Mouse (Mus musculus) small intestine, adult 2 months (tissue): ENCODE measurements around the gene Gm21992.

Experiments
- CTCF ChIP-seq: fragments of 200-500 bp; IDR thresholded peaks from 2 replicates; pipeline ENCODE4 v1.5.1; 2012; ENCODE audit warnings: low read depth, mild to moderate bottlenecking, control low read depth, inconsistent platforms, low read length, moderate library complexity, mixed read lengths; ENCODE audit not compliant: insufficient replicate concordance, insufficient read length; ENCODE audit errors: extremely low read depth
- POLR2A ChIP-seq: fragments of 200-500 bp; IDR thresholded peaks from 2 replicates; pipeline ENCODE4 v1.6.1; 2012; ENCODE audit warnings: low read depth, mild to moderate bottlenecking, control low read depth, inconsistent platforms, low read length, moderate library complexity

DNA sequence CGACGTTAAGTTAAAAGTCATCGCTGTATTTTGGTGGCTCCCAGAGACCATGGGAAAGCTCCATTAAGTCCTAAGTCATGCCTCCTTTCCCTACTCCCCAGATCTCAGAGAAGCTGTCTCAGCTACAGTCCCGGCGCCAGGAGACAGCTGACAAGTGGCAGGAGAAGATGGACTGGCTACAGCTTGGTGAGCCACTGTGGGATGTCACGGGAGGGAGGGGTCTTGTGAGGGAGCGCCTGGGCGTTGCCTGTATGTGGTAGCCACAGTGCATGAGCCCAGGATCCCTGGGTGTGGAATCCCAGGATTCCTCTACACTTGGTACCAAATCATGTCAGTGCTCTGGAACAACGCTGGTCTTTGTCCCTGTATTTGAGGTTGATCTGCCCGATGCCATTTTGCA lies 62.9 kb downstream of the Gm21992 start:
- TF ChIP-seq POLR2A (no peak), CTCF (no peak)
